Mouse (Mus musculus): ENCODE results near the gene Dnah7a.

DNA sequence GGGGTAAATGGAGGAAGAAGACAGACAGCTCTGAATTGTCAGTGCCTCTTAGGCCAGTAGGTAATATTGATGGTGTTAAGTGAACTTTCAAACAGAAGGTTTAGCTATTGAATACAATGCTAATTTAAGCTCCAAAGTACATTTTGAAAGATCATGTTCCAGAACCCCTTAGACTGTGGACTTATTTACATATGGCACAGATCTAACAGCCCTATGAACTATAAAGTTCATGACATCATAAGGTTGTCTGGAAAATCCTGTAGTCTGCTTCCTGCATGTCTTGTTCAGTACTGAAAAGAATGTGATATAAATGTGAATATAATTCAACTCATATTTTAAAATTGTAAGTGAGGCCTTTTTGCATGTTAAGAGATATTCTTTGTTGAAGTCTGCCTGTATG, 347.6 kb downstream of the Dnah7a start:
- TF ChIP-seq CTCF (IDR thresholded peaks at IDR 0.05; ENCODE audit: control insufficient read depth, insufficient read depth, insufficient read length) (no peak), USF1 (IDR thresholded peaks at IDR 0.05; ENCODE audit: low read depth) (no peak), MYOG (IDR thresholded peaks at IDR 0.05; ENCODE audit: control insufficient read depth, extremely low read depth, insufficient read length) (no peak), CEBPB (IDR thresholded peaks at IDR 0.05; ENCODE audit: low read depth) (no peak), MAX (IDR thresholded peaks at IDR 0.05) (no peak)
